Mouse (Mus musculus) cerebellum, adult 2 months (tissue): ENCODE results near the gene Stx5a. TPM values are rescaled to one million over a fixed set of nuclear protein-coding genes. Genes with fewer than 3 reads are reported as not detected.

Experiments
- DNase-seq, 2 experiments: peaks; one replicate each; pipeline ENCODE4 v3.0.0; 2021
- H3K27ac ChIP-seq: fragments of 200-500 bp; 2 replicates; pipeline ENCODE4 v1.5.1; 2012; ENCODE audit warnings: low read length, control low read depth, inconsistent platforms; ENCODE audit not compliant: insufficient read depth
- H3K27me3 ChIP-seq: fragments of 200-500 bp; 2 replicates; pipeline ENCODE4 v1.6.1; 2012; ENCODE audit warnings: inconsistent platforms, mild to moderate bottlenecking, low read length, moderate library complexity; ENCODE audit not compliant: control insufficient read depth, insufficient read depth
- H3K4me1 ChIP-seq: fragments of 200-500 bp; 2 replicates; pipeline ENCODE4 v1.6.1; 2011; ENCODE audit warnings: low read length; ENCODE audit not compliant: control insufficient read depth, insufficient read depth
- H3K4me3 ChIP-seq: fragments of 200-500 bp; replicated peaks from 2 replicates; pipeline ENCODE3; 2011; ENCODE audit warnings: mild to moderate bottlenecking, low read depth, low read length, control low read depth; ENCODE audit not compliant: insufficient read depth
- CTCF ChIP-seq: fragments of 200-500 bp; IDR thresholded peaks from 2 replicates; pipeline ENCODE4 v1.5.1; 2011; ENCODE audit warnings: low read depth, mild to moderate bottlenecking, control low read depth, low read length, moderate library complexity, borderline replicate concordance; ENCODE audit not compliant: insufficient read depth
- POLR2A ChIP-seq: fragments of 200-500 bp; IDR thresholded peaks from 2 replicates; pipeline ENCODE4 v1.6.1; 2011; ENCODE audit warnings: low read length, control low read depth, borderline replicate concordance; ENCODE audit not compliant: insufficient read depth
- WGBS: fragments of 180-500 bp; shearing (Covaris S2); methylation state at CpG from one replicate; pipeline ENCODE4 v1.1.7; 2018; 5-methylcytosine and 5-hydroxymethylcytosine counted together
- polyA plus RNA-seq: library from polyadenylated mRNA; depleted of rRNA; stranded (reverse); fragments of >200 nt; gene quantifications from 2 replicates; pipeline ENCODE4 v1.2.3, GENCODE M21; 2012

Stx5a gene
- polyA plus RNA-seq, 1 experiment = 116 TPM

DNA sequence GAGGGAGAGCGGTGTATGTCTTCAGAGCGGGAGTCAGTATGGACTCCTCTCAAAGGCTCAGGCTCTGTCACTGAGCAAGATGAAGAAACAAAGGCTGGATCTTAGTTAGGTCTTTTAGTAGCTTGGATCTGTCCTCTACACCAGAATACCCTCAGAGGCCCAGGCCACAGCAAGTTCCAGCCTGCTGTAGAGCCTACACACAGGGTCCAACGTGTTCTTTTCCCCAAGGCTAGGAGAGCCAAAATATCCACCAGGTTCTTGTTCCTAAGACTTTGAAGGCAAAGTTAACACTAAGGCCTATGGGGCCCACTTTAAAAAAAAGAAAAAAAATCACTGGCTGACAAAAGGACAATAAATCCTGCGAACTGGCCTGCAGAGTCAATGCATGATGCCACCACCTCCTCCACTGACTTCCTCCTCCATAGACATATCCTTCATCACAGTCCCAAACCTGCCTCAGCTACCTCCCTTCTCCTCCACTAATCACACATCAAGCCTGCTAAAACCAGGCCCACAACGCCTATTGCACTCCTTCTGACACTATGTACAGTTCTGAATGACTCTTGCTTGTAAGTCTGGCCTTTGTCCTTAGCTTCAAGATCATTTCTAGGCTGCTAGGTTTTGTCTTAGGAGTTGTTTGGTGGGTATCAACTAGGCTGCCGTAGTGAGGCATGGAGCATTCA is 36.0 kb upstream of the Stx5a start:
- no peak for TF ChIP-seq CTCF
- no peak for TF ChIP-seq POLR2A
- Histone ChIP-seq H3K4me3 (no peak overlapping the region), H3K27me3 (no peaks in the 10 kb centered on the region), H3K4me1 (no peaks in the 10 kb centered on the region), H3K27ac (no peak overlapping the region)
- 75% methylated on average over 6 of the region's 6 CpGs for WGBS
- DNase-seq = no peak

DNA sequence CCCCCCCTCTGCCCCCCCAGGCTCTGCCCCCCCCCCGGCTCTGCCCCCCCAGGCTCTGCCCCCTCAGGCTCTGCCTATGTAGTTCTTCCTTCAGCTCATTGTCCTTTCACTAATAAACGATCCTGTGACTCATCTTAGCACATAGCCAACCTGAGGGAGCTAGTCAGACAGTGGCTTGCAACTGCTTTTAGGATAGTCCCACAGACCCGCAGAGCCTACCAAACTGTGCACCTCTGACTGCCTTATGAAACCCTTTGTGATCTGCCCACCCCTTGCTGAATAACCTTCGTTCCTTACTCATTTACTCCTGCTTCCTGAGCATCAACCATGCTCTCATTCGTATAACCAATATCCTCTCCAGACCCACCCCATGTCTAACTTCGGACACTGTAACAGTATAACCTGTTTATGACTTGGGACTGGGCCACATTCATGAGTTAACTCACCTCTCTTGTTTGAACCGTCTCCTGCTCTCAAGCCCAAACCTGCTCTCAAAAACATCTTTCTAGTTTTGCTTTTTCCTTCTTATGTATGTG is 35.0 kb upstream of the Stx5a start:
- no peak overlapping the region for H3K4me3 ChIP-seq
- WGBS = 78% methylated on average over 7 of the region's 7 CpGs

DNA sequence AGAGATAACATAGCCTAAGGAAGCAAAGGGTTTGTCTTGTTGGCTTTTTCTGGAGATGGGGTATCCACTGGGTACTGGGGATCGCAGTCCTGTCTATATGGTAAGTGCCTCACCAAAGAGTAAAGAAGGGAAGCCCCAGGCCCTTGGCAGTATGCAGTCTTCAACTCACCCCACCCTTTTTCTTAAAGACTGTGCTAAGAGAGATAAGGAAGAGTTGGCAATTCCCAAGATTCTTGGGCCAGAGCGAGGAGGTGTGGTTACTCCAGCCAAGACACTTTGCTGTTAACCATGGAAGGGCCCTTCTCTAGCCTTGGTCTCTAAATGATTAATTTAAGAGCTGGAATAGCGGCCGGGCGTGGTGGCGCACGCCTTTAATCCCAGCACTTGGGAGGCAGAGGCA is 34.3 kb upstream of the Stx5a start:
- Histone ChIP-seq H3K27ac (no peak overlapping the region), H3K4me1 (no peaks in the 10 kb centered on the region), H3K27me3 (no peaks in the 10 kb centered on the region), H3K4me3 (no peak overlapping the region)
- DNase-seq = no peak
- TF ChIP-seq CTCF = no peak
- 97% methylated on average over 7 of the region's 7 CpGs for WGBS

More for the DNA sequence above, 35.0 kb upstream of the Stx5a start:
- DNase-seq = no peak
- Histone ChIP-seq H3K27me3 (no peaks in the 10 kb centered on the region), H3K4me1 (no peaks in the 10 kb centered on the region), H3K27ac (no peak overlapping the region)
- no peak for TF ChIP-seq CTCF
- TF ChIP-seq POLR2A = no peak

DNA sequence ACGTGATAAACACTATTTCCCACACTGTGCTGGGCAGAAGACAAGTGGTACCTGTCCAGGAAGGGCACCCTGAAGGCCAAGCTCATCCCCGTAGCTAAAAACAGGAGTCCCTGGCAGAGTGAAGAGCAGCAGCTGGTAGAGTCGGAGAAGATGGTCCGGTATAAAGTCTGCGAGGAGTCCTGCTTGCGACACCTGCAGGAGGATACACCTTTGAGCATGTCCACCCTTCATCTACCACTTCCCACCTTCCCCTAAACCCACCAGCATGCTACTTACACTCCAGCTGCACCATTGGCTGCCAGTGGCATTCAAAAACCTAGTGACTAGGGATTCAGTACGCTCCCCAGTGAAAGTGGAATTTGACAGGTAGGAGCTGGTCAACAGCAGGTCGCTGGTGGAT is 32.3 kb upstream of the Stx5a start:
- Histone ChIP-seq H3K4me1 (peaks cover under 1% of the 10 kb centered on the region; the same call in 1 of the 2 replicates), H3K27ac (no peak overlapping the region), H3K4me3 (no peak overlapping the region), H3K27me3 (no peaks in the 10 kb centered on the region)
- 90% methylated on average over 8 of the region's 8 CpGs for WGBS
- no peak for DNase-seq
- TF ChIP-seq POLR2A = no peak
- TF ChIP-seq CTCF = no peak

DNA sequence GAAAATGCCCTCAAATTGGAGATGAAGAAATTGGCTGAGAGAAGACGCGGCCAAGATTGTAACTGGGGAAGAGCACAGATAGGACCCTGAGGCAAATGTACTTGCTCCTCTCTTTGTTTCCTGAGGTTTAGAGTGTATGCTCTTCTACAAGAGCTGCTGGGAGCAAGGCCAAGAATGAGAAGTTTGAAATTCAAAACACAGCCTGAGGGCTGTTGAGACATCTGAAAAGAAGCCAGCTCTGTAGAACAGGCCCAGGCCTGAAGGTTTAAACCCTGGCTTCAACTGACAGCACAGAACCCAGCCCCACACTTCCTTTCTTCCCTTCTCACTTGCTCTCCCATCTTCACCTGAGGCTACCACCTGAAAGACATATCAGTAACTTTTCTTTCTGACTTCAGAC is 31.2 kb upstream of the Stx5a start:
- H3K27me3 ChIP-seq = no peaks in the 10 kb centered on the region
- DNase-seq = no peak

DNA sequence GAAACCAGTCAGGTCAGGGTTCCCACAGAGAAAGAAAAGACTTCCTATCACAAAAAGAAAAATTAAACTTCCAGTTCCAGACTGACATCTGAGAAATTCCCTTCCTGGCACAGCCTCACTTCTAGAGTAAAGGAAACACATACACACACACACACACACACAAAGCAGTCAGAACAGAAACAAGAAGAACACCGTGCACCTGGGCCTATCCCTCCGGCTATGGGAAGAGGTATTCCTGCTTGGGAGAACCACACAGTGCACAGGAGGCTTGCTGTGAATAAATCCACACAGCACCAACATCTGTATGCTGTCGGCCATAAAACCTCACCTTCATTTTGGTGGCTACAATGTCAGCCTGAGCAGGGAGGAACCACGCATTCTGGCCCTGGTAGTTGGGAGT is 29.7 kb upstream of the Stx5a start:
- Histone ChIP-seq H3K27ac (no peak overlapping the region), H3K4me3 (no peak overlapping the region), H3K4me1 (peaks cover 9% of the 10 kb centered on the region; the same call in 1 of the 2 replicates), H3K27me3 (no peaks in the 10 kb centered on the region)
- TF ChIP-seq CTCF = no peak
- no peak for TF ChIP-seq POLR2A
- 58% methylated on average over 4 of the region's 4 CpGs for WGBS
- DNase-seq = no peak

More for the DNA sequence above, 31.2 kb upstream of the Stx5a start:
- H3K4me1 ChIP-seq = peaks cover 3% of the 10 kb centered on the region; the same call in 1 of the 2 replicates
- 89% methylated on average over 2 of the region's 2 CpGs for WGBS
- H3K4me3 ChIP-seq = no peak overlapping the region
- TF ChIP-seq POLR2A (no peak), CTCF (no peak)
- H3K27ac ChIP-seq = no peak overlapping the region

DNA sequence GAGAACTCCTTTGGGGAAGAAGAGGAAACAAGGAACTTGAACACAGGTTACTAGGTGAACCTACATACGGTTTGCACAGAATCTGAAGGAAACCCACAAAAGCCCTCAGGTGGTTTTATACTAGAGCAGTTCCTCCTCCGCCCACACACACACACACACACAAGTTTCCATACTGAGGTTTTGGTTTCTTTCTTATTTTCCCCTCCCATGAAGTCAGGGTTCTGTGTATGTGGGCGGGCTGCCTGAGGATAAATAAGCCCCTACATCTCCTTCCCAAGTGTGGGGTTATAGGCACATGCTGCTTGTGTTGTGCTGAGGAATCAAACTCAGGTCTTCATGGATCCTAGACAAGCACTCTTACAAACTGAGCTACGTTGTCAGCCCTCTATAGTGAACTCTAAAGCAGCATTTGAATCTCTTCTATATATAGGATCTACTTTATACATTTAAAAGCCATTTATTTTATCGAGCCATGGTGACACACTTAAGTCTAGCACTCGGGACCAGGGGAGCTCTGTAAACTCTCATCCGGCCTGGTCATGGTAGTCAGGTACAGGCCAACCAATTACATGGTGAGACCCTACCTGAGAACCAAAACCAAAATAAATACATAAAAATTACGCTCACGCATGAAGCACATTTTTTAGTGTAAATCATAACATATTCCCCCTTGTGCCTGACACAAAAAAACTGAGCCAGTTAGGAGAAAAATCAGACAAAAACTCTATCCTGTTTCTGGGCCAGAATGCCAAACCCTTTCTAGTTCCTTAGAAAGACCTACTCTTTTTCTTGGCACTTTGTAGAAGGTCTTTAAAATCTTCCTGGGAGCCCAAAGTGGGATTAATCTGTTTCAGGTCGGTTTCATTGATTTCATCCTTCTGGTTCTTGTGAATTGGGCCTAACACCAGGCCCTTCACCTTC is 29.0 kb upstream of the Stx5a start:
- 58% methylated on average over 10 of the region's 10 CpGs for WGBS
- no peak overlapping the region for H3K27ac ChIP-seq
- TF ChIP-seq POLR2A (no peak), CTCF (no peak)
- DNase-seq = no peak
- H3K4me3 ChIP-seq = peak overlapping the region; percentile 24
- peaks cover 12% of the 10 kb centered on the region; the same call in 1 of the 2 replicates for H3K4me1 ChIP-seq
- H3K27me3 ChIP-seq = no peaks in the 10 kb centered on the region
